Mouse (Mus musculus) olfactory bulb, adult 2 months (tissue): ENCODE data around the gene Hdac9.

Experiments used
- CTCF ChIP-seq: fragments of 200-500 bp; IDR thresholded peaks from 2 replicates; pipeline ENCODE4 v1.5.1; 2012; ENCODE audit warnings: low read depth, mild to moderate bottlenecking, low read length, moderate library complexity; ENCODE audit not compliant: insufficient read depth
- POLR2A ChIP-seq: fragments of 200-500 bp; IDR thresholded peaks from 2 replicates; pipeline ENCODE4 v1.6.1; 2012; ENCODE audit warnings: mild to moderate bottlenecking, low read depth, low read length, moderate library complexity; ENCODE audit not compliant: insufficient read depth

DNA sequence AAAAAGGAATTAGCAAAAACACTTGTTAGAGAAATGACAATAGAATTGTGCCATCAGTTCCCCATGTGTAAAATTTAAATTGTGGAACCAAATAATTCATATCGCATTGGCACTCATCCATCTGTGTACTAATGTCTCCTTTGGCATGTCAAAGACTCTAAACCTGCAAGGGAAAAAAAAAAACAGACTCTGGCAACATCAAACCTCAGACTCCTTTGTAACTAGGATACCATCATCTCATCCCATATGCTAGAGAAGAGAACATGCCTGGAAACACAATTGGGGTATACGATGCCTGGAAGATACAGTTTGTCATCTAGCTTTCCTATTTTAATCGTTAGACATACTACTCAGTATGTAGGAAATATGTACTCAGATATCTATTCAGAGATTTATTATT lies 347.4 kb downstream of the Hdac9 start:
- TF ChIP-seq CTCF = no peak
- TF ChIP-seq POLR2A = no peak
